15 mouse cellular contexts compared by ENCODE assay signal in the genomic region with DNA sequence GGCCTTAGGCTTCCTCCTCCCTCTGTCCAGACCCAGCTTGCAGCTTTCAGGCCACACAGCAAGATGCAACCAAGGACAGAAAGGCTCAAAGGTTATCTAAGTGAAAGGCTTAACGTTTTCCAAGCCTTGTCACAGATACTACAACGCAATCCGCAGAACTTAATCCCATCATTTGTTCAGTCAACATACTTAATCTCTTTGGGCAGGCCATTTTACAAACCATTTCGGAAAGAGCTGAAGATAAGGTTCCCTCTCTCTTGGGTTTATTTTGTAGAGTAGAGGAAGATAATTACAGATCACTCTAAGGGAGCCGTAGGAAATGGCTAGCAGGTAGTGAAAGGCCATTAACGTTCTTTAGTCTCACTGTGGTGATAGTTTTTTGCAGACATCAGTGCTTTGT. TPM values are rescaled to one million over a fixed set of nuclear protein-coding genes. Genes with fewer than 3 reads are reported as not detected.
A peak's percentile ranks its signal among the peaks of the same experiment; 100 is the strongest.
DNase-seq lines count a peak whose midpoint lies in the region; ATAC-seq and TF ChIP-seq lines count a peak whose summit lies in the region.
"Had no signal": no experiment of that assay in that cellular context is flagged by ENCODE, and none has a peak within 500 bp of the region (broad histone marks: within the 10 kb centered on the region; RNA-seq: fewer than 3 reads in every experiment).

No protein-coding gene starts in this region.

- H3K4me2 ChIP-seq in heart, postnatal 0 days (ENCODE audit: low read depth, low read length): no peak overlapping the region
- H3K4me2 ChIP-seq in heart, embryonic 12.5 days: no peak overlapping the region
- H3K4me2 ChIP-seq in liver, embryonic 16.5 days (ENCODE audit: low read depth, low read length): 0 out of 2 replicates have a peak overlapping the region, but pooled peaks have one; percentile 2
- no peak overlapping the region for H3K4me2 ChIP-seq in hindbrain, embryonic 13.5 days
- H3K4me2 ChIP-seq: forebrain, embryonic 15.5 days had no signal

- H3K9me3 ChIP-seq in heart, postnatal 0 days (replicated peaks; ENCODE audit: control insufficient read depth, low read length): no peaks in the 10 kb centered on the region
- no peaks in the 10 kb centered on the region for H3K9me3 ChIP-seq in heart, embryonic 12.5 days (replicated peaks)
- H3K9me3 ChIP-seq in MEL (replicated peaks; ENCODE audit: insufficient read depth, low read length): no peaks in the 10 kb centered on the region
- H3K9me3 ChIP-seq in liver, embryonic 16.5 days (replicated peaks; ENCODE audit: control insufficient read depth, low read length): no peaks in the 10 kb centered on the region
- no peaks in the 10 kb centered on the region for H3K9me3 ChIP-seq in hindbrain, embryonic 13.5 days
- H3K9me3 ChIP-seq: forebrain, embryonic 15.5 days; heart, embryonic 15.5 days had no signal

- H3K27me3 ChIP-seq in heart, postnatal 0 days (ENCODE audit: control insufficient read depth, insufficient read depth, low read length): no peaks in the 10 kb centered on the region
- no peaks in the 10 kb centered on the region for H3K27me3 ChIP-seq in heart, embryonic 12.5 days (replicated peaks)
- H3K27me3 ChIP-seq in MEL (ENCODE audit: control insufficient read depth in 1 of 2, insufficient read depth in 2 of 2, low read length in 2 of 2): no peaks in the 10 kb centered on the region
- H3K27me3 ChIP-seq in liver, embryonic 16.5 days (ENCODE audit: control insufficient read depth, insufficient read depth, low read depth, low read length): no peaks in the 10 kb centered on the region
- no peaks in the 10 kb centered on the region for H3K27me3 ChIP-seq in hindbrain, embryonic 13.5 days
- H3K27me3 ChIP-seq: forebrain, embryonic 15.5 days; heart, embryonic 15.5 days had no signal

- H3K27ac ChIP-seq in heart, postnatal 0 days (ENCODE audit: low read depth): peak overlapping the region; percentile 75
- H3K27ac ChIP-seq in heart, embryonic 12.5 days (ENCODE audit: poor library complexity, severe bottlenecking): no peak overlapping the region
- H3K27ac ChIP-seq in MEL (ENCODE audit: control insufficient read depth, low read depth, low read length): peak overlapping the region; percentile 88
- peak overlapping the region; percentile 12; the same call in 1 of the 2 replicates for H3K27ac ChIP-seq in brown adipose tissue, adult 24 weeks (replicated peaks; ENCODE audit: low read depth, low read length)
- peak overlapping the region; percentile 64 for H3K27ac ChIP-seq in liver, embryonic 16.5 days (ENCODE audit: low read length)
- H3K27ac ChIP-seq in hindbrain, embryonic 13.5 days: no peak overlapping the region
- H3K27ac ChIP-seq: forebrain, embryonic 15.5 days; stomach, postnatal 0 days had no signal

- no peaks in the 10 kb centered on the region for H3K36me3 ChIP-seq in heart, postnatal 0 days (replicated peaks; ENCODE audit: control insufficient read depth, insufficient read depth, low read length)
- no peaks in the 10 kb centered on the region for H3K36me3 ChIP-seq in heart, embryonic 12.5 days
- H3K36me3 ChIP-seq in MEL (ENCODE audit: control insufficient read depth in 1 of 2, insufficient read depth in 2 of 2, low read length in 2 of 2): peaks cover 0 to 26% of the 10 kb centered on the region in 2 experiments; a peak in 2 of 4 replicates
- H3K36me3 ChIP-seq in liver, embryonic 16.5 days (ENCODE audit: control insufficient read depth, insufficient read depth): no peaks in the 10 kb centered on the region
- no peaks in the 10 kb centered on the region for H3K36me3 ChIP-seq in hindbrain, embryonic 13.5 days
- H3K36me3 ChIP-seq: forebrain, embryonic 15.5 days; heart, embryonic 15.5 days had no signal

- 38% methylated on average over 6 of the region's 6 CpGs for WGBS in heart, postnatal 0 days
- WGBS in heart, embryonic 12.5 days: 22% methylated on average over 6 of the region's 6 CpGs
- 23% methylated on average over 6 of the region's 6 CpGs for WGBS in liver, embryonic 16.5 days (ENCODE audit: insufficient replicate concordance)
- 82% methylated on average over 6 of the region's 6 CpGs for WGBS in hindbrain, embryonic 13.5 days

- H3K79me2 ChIP-seq in MEL (ENCODE audit: control insufficient read depth, insufficient read depth, low read length, poor library complexity): no peaks in the 10 kb centered on the region

- no peak for ATAC-seq in heart, postnatal 0 days (ENCODE audit: insufficient read depth, low read depth)
- no peak for ATAC-seq in heart, embryonic 12.5 days (ENCODE audit: insufficient number of reproducible peaks, low FRiP score)
- ATAC-seq in liver, embryonic 16.5 days (ENCODE audit: low read depth): no peak
- no peak for ATAC-seq in hindbrain, embryonic 13.5 days (ENCODE audit: low FRiP score)
- ATAC-seq: forebrain, embryonic 15.5 days; hindbrain, embryonic 16.5 days had no signal

- no peak for DNase-seq in heart, postnatal 0 days (ENCODE audit: low spot score)
- no peak for DNase-seq in MEL (ENCODE audit: low read depth, low spot score)
- no peak for DNase-seq in left cerebral cortex, postnatal 10 days (ENCODE audit: extremely low spot score in 1 of 2, low spot score in 2 of 2)
- DNase-seq: cerebellum, postnatal 36 days; kidney, adult 11 months; kidney, postnatal 14 days; right cerebral cortex, adult 18-20 months had no signal

- no peak for TF ChIP-seq RAD21 in MEL (IDR thresholded peaks at IDR 0.05; ENCODE audit: low read depth, low read length)

- TF ChIP-seq POLR2A in MEL (IDR thresholded peaks at IDR 0.05; ENCODE audit: control insufficient read depth in 1 of 2, insufficient read depth in 1 of 2, low read depth in 1 of 2, low read length in 2 of 2, poor library complexity in 1 of 2): no peak

- intact Hi-C loops in left cerebral cortex, postnatal 10 days (cut with DNase I): no loop called here

- no peak for TF ChIP-seq EP300 in heart, postnatal 0 days (IDR thresholded peaks at IDR 0.05; ENCODE audit: low read depth)
- peak; percentile 51 to 61; a peak in 3 of 4 replicates for TF ChIP-seq EP300 in MEL (IDR thresholded peaks at IDR 0.05; ENCODE audit: low read depth in 1 of 2, low read length in 2 of 2)

- no peak overlapping the region for H3K4me3 ChIP-seq in heart, postnatal 0 days (ENCODE audit: low read depth, low read length)
- H3K4me3 ChIP-seq in heart, embryonic 12.5 days: no peak overlapping the region
- H3K4me3 ChIP-seq in MEL (ENCODE audit: control insufficient read depth in 1 of 2, insufficient read depth in 1 of 2, low read depth in 2 of 2, low read length in 2 of 2): peak overlapping the region; percentile 26 to 33
- H3K4me3 ChIP-seq in brown adipose tissue, adult 24 weeks (ENCODE audit: insufficient read depth, low read depth, low read length): no peak overlapping the region
- H3K4me3 ChIP-seq in liver, embryonic 16.5 days (ENCODE audit: low read depth, low read length): no peak overlapping the region
- H3K4me3 ChIP-seq in hindbrain, embryonic 13.5 days: no peak overlapping the region
- H3K4me3 ChIP-seq: forebrain, embryonic 15.5 days; heart, embryonic 15.5 days had no signal

- no peak overlapping the region for H3K9ac ChIP-seq in heart, postnatal 0 days (replicated peaks; ENCODE audit: low read depth, low read length)
- no peak overlapping the region for H3K9ac ChIP-seq in heart, embryonic 12.5 days
- peak overlapping the region; percentile 69 for H3K9ac ChIP-seq in MEL (ENCODE audit: control insufficient read depth, low read depth, low read length, poor library complexity, severe bottlenecking)
- H3K9ac ChIP-seq in liver, embryonic 16.5 days (ENCODE audit: low read depth, low read length): no peak overlapping the region
- H3K9ac ChIP-seq in hindbrain, embryonic 13.5 days: no peak overlapping the region
- H3K9ac ChIP-seq: forebrain, embryonic 15.5 days; heart, embryonic 15.5 days had no signal

- no peak for TF ChIP-seq CTCF in heart, postnatal 0 days (IDR thresholded peaks at IDR 0.05; ENCODE audit: low read depth)
- TF ChIP-seq CTCF in MEL (IDR thresholded peaks at IDR 0.05 in 2 of 3, conservative IDR thresholded peaks at IDR 0.05 in 1 of 3; ENCODE audit: control insufficient read depth in 1 of 3, insufficient read depth in 1 of 3, low read depth in 2 of 3, low read length in 3 of 3, poor library complexity in 1 of 3, severe bottlenecking in 1 of 3): no peak

- peaks cover 17% of the 10 kb centered on the region for H3K4me1 ChIP-seq in heart, postnatal 0 days (ENCODE audit: control insufficient read depth, insufficient read depth)
- H3K4me1 ChIP-seq in heart, embryonic 12.5 days (replicated peaks): peaks cover 10% of the 10 kb centered on the region
- H3K4me1 ChIP-seq in MEL (ENCODE audit: control insufficient read depth in 1 of 2, insufficient read depth in 2 of 2, low read length in 2 of 2): peaks cover 10 to 16% of the 10 kb centered on the region in 2 experiments
- H3K4me1 ChIP-seq in brown adipose tissue, adult 24 weeks (ENCODE audit: control insufficient read depth, insufficient read depth, insufficient read length, low read length): 0 out of 2 replicates have a peak, but pooled peaks cover 5% of the 10 kb centered on the region
- H3K4me1 ChIP-seq in liver, embryonic 16.5 days (ENCODE audit: control insufficient read depth, low read depth, low read length): peaks cover 32% of the 10 kb centered on the region
- peaks cover 11% of the 10 kb centered on the region; the same call in 1 of the 2 replicates for H3K4me1 ChIP-seq in hindbrain, embryonic 13.5 days (replicated peaks)

TF ChIP-seq in MEL, 35 proteins besides CTCF, POLR2A, EP300 and RAD21 (continues in another document):
- TF ChIP-seq MAX (IDR thresholded peaks at IDR 0.05; ENCODE audit: low read length) (no peak), GATA1 (IDR thresholded peaks at IDR 0.05; ENCODE audit: low read depth, low read length) (peak; percentile 63; the same call in 1 of the 2 replicates), MEF2A (IDR thresholded peaks at IDR 0.05; ENCODE audit: extremely low read depth, insufficient replicate concordance, low read depth, low read length, poor library complexity, severe bottlenecking) (no peak), TCF12 (IDR thresholded peaks at IDR 0.05; ENCODE audit: low read depth, low read length) (peak; percentile 56; the same call in 1 of the 2 replicates), NRF1 (IDR thresholded peaks at IDR 0.05; ENCODE audit: insufficient read depth, low read depth, low read length, poor library complexity, severe bottlenecking) (no peak)

RNA-seq across cellular contexts. Expression of gene Atp8a1, which starts 24.6 kb away (rescaled TPM):
- 17.0 and 34.2 TPM in 2 replicates for total RNA-seq in heart, postnatal 0 days (2014; rRNA removed; ENCODE audit: low replicate concordance)
- polyA plus RNA-seq in heart, postnatal 0 days (2015; fragmentation: Nextera tagmentation; extraction: Ambion mirVana): 5.8 and 7.5 TPM in 2 replicates
- polyA plus RNA-seq in heart, embryonic 12.5 days (2016; fragmentation: Nextera tagmentation; extraction: Ambion mirVana): 16.8 and 20.0 TPM in 2 replicates
- 22.1 and 27.0 TPM in 2 replicates for total RNA-seq in MEL (2012; rRNA removed)
- polyA plus RNA-seq in MEL (2012; ENCODE audit: insufficient read depth in 1 of 2, insufficient read length in 2 of 2, low read depth in 1 of 2, low replicate concordance in 2 of 2, missing spikeins in 1 of 2): 10 to 100 TPM in 1 of 2 experiments, not detected in 1; 18.2 TPM
- polyA plus RNA-seq in brown adipose tissue, adult 24 weeks (2012; ENCODE audit: insufficient read depth, insufficient read length, missing spikeins): 17.3 and 20.9 TPM in 2 replicates
- polyA plus RNA-seq in liver, embryonic 16.5 days (2015; fragmentation: Nextera tagmentation; extraction: Ambion mirVana): 40.9 and 48.4 TPM in 2 replicates
- polyA plus RNA-seq in hindbrain, embryonic 13.5 days (2015; fragmentation: Nextera tagmentation; extraction: Ambion mirVana): 43.8 and 44.7 TPM in 2 replicates
- total RNA-seq in left cerebral cortex, postnatal 10 days (2021): 100 to 1,000 TPM; 145 to 152 TPM

Comparison
In these comparisons a context has a peak if more than half of its experiments do, and no peak if none do; other contexts are left out.
1. H3K27ac ChIP-seq: peak in heart, postnatal 0 days (single experiment), MEL (single experiment), brown adipose tissue, adult 24 weeks (single experiment) and liver, embryonic 16.5 days (single experiment); none in heart, embryonic 12.5 days (single experiment) and hindbrain, embryonic 13.5 days (single experiment).
2. H3K4me3 ChIP-seq: peak in MEL (2 of 2); none in heart, postnatal 0 days (single experiment), heart, embryonic 12.5 days (single experiment), brown adipose tissue, adult 24 weeks (single experiment), liver, embryonic 16.5 days (single experiment) and hindbrain, embryonic 13.5 days (single experiment).